In the genomic region with DNA sequence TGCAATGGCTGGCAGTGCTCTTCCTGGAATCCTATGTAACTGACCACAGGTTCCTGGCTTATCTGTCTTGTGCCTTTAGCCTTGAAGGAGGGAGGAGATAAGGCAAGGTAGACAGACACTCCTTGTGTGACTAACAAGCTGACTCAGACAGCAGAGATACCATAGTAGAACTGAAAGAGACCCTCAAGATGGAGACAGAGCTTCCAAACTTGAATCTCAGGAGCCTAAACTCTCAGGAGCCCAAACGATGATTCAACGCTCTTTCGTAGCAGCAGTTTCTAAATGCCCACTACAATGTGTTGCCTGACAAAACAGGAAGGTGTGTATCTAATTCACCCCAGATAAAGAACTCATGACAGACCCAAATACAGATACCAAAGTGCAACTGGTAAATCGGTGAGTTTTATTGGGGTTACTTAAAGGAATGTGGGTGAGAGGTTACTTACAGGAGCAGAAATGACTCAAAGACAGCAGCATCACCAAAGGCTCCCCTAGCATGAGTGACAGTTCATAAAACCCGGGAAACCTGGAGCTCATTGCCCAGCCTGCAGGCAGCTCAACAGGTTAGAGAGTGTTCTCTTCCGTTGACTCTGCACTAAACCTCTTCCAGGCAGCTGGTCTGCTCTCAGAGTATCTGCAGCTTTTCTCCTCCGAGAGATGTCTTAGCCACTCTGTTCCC, we compare ENCODE assay signal across 22 mouse cellular contexts. TPM values are rescaled to one million over a fixed set of nuclear protein-coding genes. Genes with fewer than 3 reads are reported as not detected.
DNase-seq lines count a peak whose midpoint lies in the region; ATAC-seq lines count a peak whose summit lies in the region.
"Had no signal": no experiment of that assay in that cellular context is flagged by ENCODE, and none has a peak within 500 bp of the region (broad histone marks: within the 10 kb centered on the region; RNA-seq: fewer than 3 reads in every experiment).

No protein-coding gene starts in this region.

- H3K4me3 ChIP-seq in forebrain, embryonic 10.5 days: no peak overlapping the region
- H3K4me3 ChIP-seq in forebrain, embryonic 13.5 days: no peak overlapping the region
- H3K4me3 ChIP-seq in liver, embryonic 13.5 days (replicated peaks): no peak overlapping the region
- H3K4me3 ChIP-seq in midbrain, embryonic 16.5 days (ENCODE audit: low read depth, low read length): no peak overlapping the region
- no peak overlapping the region for H3K4me3 ChIP-seq in neural tube, embryonic 15.5 days (replicated peaks)
- H3K4me3 ChIP-seq: forebrain, embryonic 12.5 days; gastrocnemius, adult 2 months; heart, embryonic 10.5 days; hindbrain, embryonic 15.5 days; lung, embryonic 15.5 days had no signal

- H3K27me3 ChIP-seq in forebrain, embryonic 10.5 days (ENCODE audit: poor library complexity, severe bottlenecking): no peaks in the 10 kb centered on the region
- no peaks in the 10 kb centered on the region for H3K27me3 ChIP-seq in forebrain, embryonic 13.5 days
- H3K27me3 ChIP-seq in liver, embryonic 13.5 days: no peaks in the 10 kb centered on the region
- no peaks in the 10 kb centered on the region for H3K27me3 ChIP-seq in midbrain, embryonic 16.5 days (ENCODE audit: control insufficient read depth, insufficient read depth, low read depth, low read length)
- no peaks in the 10 kb centered on the region for H3K27me3 ChIP-seq in neural tube, embryonic 15.5 days (replicated peaks)
- H3K27me3 ChIP-seq: forebrain, embryonic 12.5 days; hindbrain, embryonic 15.5 days; lung, embryonic 15.5 days; Patski had no signal

- H3K9me3 ChIP-seq in forebrain, embryonic 10.5 days: no peaks in the 10 kb centered on the region
- H3K9me3 ChIP-seq in forebrain, embryonic 13.5 days (replicated peaks): no peaks in the 10 kb centered on the region
- no peaks in the 10 kb centered on the region for H3K9me3 ChIP-seq in liver, embryonic 13.5 days (replicated peaks)
- H3K9me3 ChIP-seq in midbrain, embryonic 16.5 days (replicated peaks; ENCODE audit: control insufficient read depth, low read length, poor library complexity, severe bottlenecking): no peaks in the 10 kb centered on the region
- 0 out of 2 replicates have a peak, but pooled peaks cover 3% of the 10 kb centered on the region for H3K9me3 ChIP-seq in neural tube, embryonic 15.5 days (replicated peaks)
- H3K9me3 ChIP-seq: forebrain, embryonic 12.5 days; heart, embryonic 10.5 days; hindbrain, embryonic 15.5 days; lung, embryonic 15.5 days had no signal

- DNase-seq in forebrain, embryonic 10.5 days (ENCODE audit: extremely low spot score, low spot score): peak; percentile 7
- DNase-seq in liver, embryonic 13.5 days: no peak
- DNase-seq in spleen, postnatal 10 days (ENCODE audit: low spot score in 2 of 2): no peak
- DNase-seq: adrenal gland, adult 2 months; cerebellum, adult 18-20 months; gastrocnemius, adult 2 months; kidney, adult 11 months; kidney, postnatal 4 days; layer of hippocampus, adult 9-11 months; lung, postnatal 36 days; right cerebral cortex, adult 18-20 months; right cerebral cortex, postnatal 4 days had no signal

- H3K4me2 ChIP-seq in forebrain, embryonic 13.5 days: no peak overlapping the region
- H3K4me2 ChIP-seq in liver, embryonic 13.5 days: peak overlapping the region; percentile 42; the same call in 1 of the 2 replicates
- H3K4me2 ChIP-seq in midbrain, embryonic 16.5 days (ENCODE audit: low read length): no peak overlapping the region
- no peak overlapping the region for H3K4me2 ChIP-seq in neural tube, embryonic 15.5 days
- H3K4me2 ChIP-seq: forebrain, embryonic 12.5 days; hindbrain, embryonic 15.5 days; lung, embryonic 15.5 days had no signal

- peaks cover 11% of the 10 kb centered on the region for H3K4me1 ChIP-seq in forebrain, embryonic 10.5 days
- H3K4me1 ChIP-seq in forebrain, embryonic 13.5 days: no peaks in the 10 kb centered on the region
- peaks cover 71% of the 10 kb centered on the region for H3K4me1 ChIP-seq in liver, embryonic 13.5 days (replicated peaks)
- no peaks in the 10 kb centered on the region for H3K4me1 ChIP-seq in midbrain, embryonic 16.5 days (ENCODE audit: control insufficient read depth, insufficient read depth, low read length)
- peaks cover 13% of the 10 kb centered on the region for H3K4me1 ChIP-seq in neural tube, embryonic 15.5 days
- H3K4me1 ChIP-seq: lung, embryonic 15.5 days had no signal

- WGBS in forebrain, embryonic 10.5 days: 90% methylated on average over 7 of the region's 7 CpGs
- 96% methylated on average over 7 of the region's 7 CpGs for WGBS in forebrain, embryonic 13.5 days
- WGBS in liver, embryonic 13.5 days (ENCODE audit: insufficient replicate concordance): 65% methylated on average over 7 of the region's 7 CpGs
- 97% methylated on average over 7 of the region's 7 CpGs for WGBS in midbrain, embryonic 16.5 days
- WGBS in neural tube, embryonic 15.5 days: 95% methylated on average over 7 of the region's 7 CpGs

- no peaks in the 10 kb centered on the region for H3K36me3 ChIP-seq in forebrain, embryonic 10.5 days (replicated peaks)
- H3K36me3 ChIP-seq in forebrain, embryonic 13.5 days (ENCODE audit: poor library complexity, severe bottlenecking): no peaks in the 10 kb centered on the region
- H3K36me3 ChIP-seq in liver, embryonic 13.5 days: no peaks in the 10 kb centered on the region
- H3K36me3 ChIP-seq in midbrain, embryonic 16.5 days (ENCODE audit: control insufficient read depth, insufficient read depth, low read length): no peaks in the 10 kb centered on the region
- no peaks in the 10 kb centered on the region for H3K36me3 ChIP-seq in neural tube, embryonic 15.5 days
- H3K36me3 ChIP-seq: forebrain, embryonic 12.5 days; heart, embryonic 10.5 days; hindbrain, embryonic 15.5 days; lung, embryonic 15.5 days had no signal

- no peak overlapping the region for H3K9ac ChIP-seq in forebrain, embryonic 13.5 days
- no peak overlapping the region for H3K9ac ChIP-seq in liver, embryonic 13.5 days
- no peak overlapping the region for H3K9ac ChIP-seq in midbrain, embryonic 16.5 days (ENCODE audit: low read depth, low read length)
- no peak overlapping the region for H3K9ac ChIP-seq in neural tube, embryonic 15.5 days (replicated peaks)
- H3K9ac ChIP-seq: forebrain, embryonic 12.5 days; hindbrain, embryonic 15.5 days; lung, embryonic 15.5 days had no signal

- ATAC-seq in forebrain, embryonic 13.5 days: no peak
- ATAC-seq in common myeloid progenitor, adult 5-6 weeks (replicated peaks; ENCODE audit: low read depth, poor library complexity, severe bottlenecking): peak; percentile 3; the same call in 1 of the 2 replicates
- ATAC-seq in liver, embryonic 13.5 days (ENCODE audit: low read depth): peak; percentile 66
- ATAC-seq in megakaryocyte-erythroid progenitor cell, adult 5-6 weeks (replicated peaks; ENCODE audit: low FRiP score, low TSS enrichment, poor library complexity, severe bottlenecking): peak; percentile 38
- ATAC-seq in midbrain, embryonic 16.5 days: no peak
- ATAC-seq in neural tube, embryonic 15.5 days (ENCODE audit: low FRiP score): no peak
- ATAC-seq: Patski had no signal

- H3K27ac ChIP-seq in forebrain, embryonic 10.5 days: no peak overlapping the region
- H3K27ac ChIP-seq in forebrain, embryonic 13.5 days: no peak overlapping the region
- peak overlapping the region; percentile 77 for H3K27ac ChIP-seq in liver, embryonic 13.5 days
- no peak overlapping the region for H3K27ac ChIP-seq in midbrain, embryonic 16.5 days (ENCODE audit: low read length)
- H3K27ac ChIP-seq in neural tube, embryonic 15.5 days (replicated peaks): no peak overlapping the region
- H3K27ac ChIP-seq: forebrain, embryonic 12.5 days; hindbrain, embryonic 15.5 days; lung, embryonic 15.5 days had no signal

RNA-seq across cellular contexts. Expression of a gene that starts 56.6 kb away (rescaled TPM):
- 57.5 and 58.6 TPM in 2 replicates for polyA plus RNA-seq in forebrain, embryonic 10.5 days (2016; fragmentation: Nextera tagmentation; extraction: Ambion mirVana)
- polyA plus RNA-seq in forebrain, embryonic 13.5 days (2015; fragmentation: Nextera tagmentation; extraction: Ambion mirVana): 87.4 and 95.6 TPM in 2 replicates
- total RNA-seq in common myeloid progenitor, adult 5-6 weeks (2017): 37.5 and 51.9 TPM in 2 replicates
- 88.0 and 103 TPM in 2 replicates for polyA plus RNA-seq in liver, embryonic 13.5 days (2015; fragmentation: Nextera tagmentation; extraction: Ambion mirVana)
- total RNA-seq in megakaryocyte-erythroid progenitor cell, adult 5-6 weeks (2014; fragmentation: Nextera tagmentation): 113 and 131 TPM in 2 replicates
- total RNA-seq in megakaryocyte-erythroid progenitor cell, adult 5-6 weeks (2017): 48.6 and 103 TPM in 2 replicates
- 117 and 118 TPM in 2 replicates for polyA plus RNA-seq in midbrain, embryonic 16.5 days (2015; fragmentation: Nextera tagmentation; extraction: Ambion mirVana)
- 114 TPM in 2 replicates for polyA plus RNA-seq in neural tube, embryonic 15.5 days (2015; fragmentation: Nextera tagmentation; extraction: Ambion mirVana)

Comparison
In these comparisons a context has a peak if more than half of its experiments do, and no peak if none do; other contexts are left out.
1. ATAC-seq: peak in common myeloid progenitor, adult 5-6 weeks (single experiment), liver, embryonic 13.5 days (single experiment) and megakaryocyte-erythroid progenitor cell, adult 5-6 weeks (single experiment); none in forebrain, embryonic 13.5 days (single experiment), midbrain, embryonic 16.5 days (single experiment) and neural tube, embryonic 15.5 days (single experiment).